Mouse (Mus musculus) CH12F3 (cell line): ENCODE measurements around the gene Sp9.

Source experiments
- in situ Hi-C: fragments of 300-500 bp; cut with MboI; formaldehyde crosslinking; loops from 2 replicates; pipeline ENCODE4 v1.14.3; 2020; ENCODE audit warnings: low sequenced_read_pairs

Sp9 gene

GRCm38 (mm10) chr2:73274119-73274920 is 2.6 kb downstream of the Sp9 start:
- in situ Hi-C loops = loop anchor here (10.0 kb wide), 1 partner anchor 110 kb away; no protein-coding TSS in a partner anchor

GRCm38 (mm10) chr2:73275261-73276040 is 3.7 kb downstream of the Sp9 start:
- in situ Hi-C loops = loop anchor here (10.0 to 25.0 kb wide), 2 partner anchors 111 to 1038 kb away; no protein-coding TSS in a partner anchor

- in situ Hi-C loops = loop anchor here (10.0 to 25.0 kb wide), 2 partner anchors 111 to 1039 kb away; no protein-coding TSS in a partner anchor
These were observed 4.4 kb downstream of the Sp9 start for GRCm38 (mm10) chr2:73276141-73276571.

- in situ Hi-C loops = loop anchor here (10.0 to 25.0 kb wide), 2 partner anchors 112 to 1040 kb away; no protein-coding TSS in a partner anchor
These were observed 5.4 kb downstream of the Sp9 start for GRCm38 (mm10) chr2:73277021-73277708.

- in situ Hi-C loops = loop anchor here (10.0 to 25.0 kb wide), 2 partner anchors 113 to 1040 kb away; no protein-coding TSS in a partner anchor
These were observed 6.0 kb downstream of the Sp9 start for GRCm38 (mm10) chr2:73277709-73278075.

- in situ Hi-C loops = loop anchor here (10.0 to 25.0 kb wide), 2 partner anchors 113 to 1041 kb away; no protein-coding TSS in a partner anchor
These were observed 6.6 kb downstream of the Sp9 start for GRCm38 (mm10) chr2:73278131-73278854.

- in situ Hi-C loops = loop anchor here (10.0 to 25.0 kb wide), 2 partner anchors 114 to 1042 kb away; no protein-coding TSS in a partner anchor
These were observed 7.1 kb downstream of the Sp9 start for GRCm38 (mm10) chr2:73278869-73279268.

- in situ Hi-C loops = loop anchor here (10.0 to 25.0 kb wide), 2 partner anchors 115 to 1042 kb away; no protein-coding TSS in a partner anchor
These were observed 7.7 kb downstream of the Sp9 start for GRCm38 (mm10) chr2:73279271-73280038.

- in situ Hi-C loops = loop anchor here (25.0 kb wide), 1 partner anchor 1043 kb away; no protein-coding TSS in a partner anchor
These were observed 8.8 kb downstream of the Sp9 start for GRCm38 (mm10) chr2:73280356-73281047.

- in situ Hi-C loops = loop anchor here (25.0 kb wide), 1 partner anchor 1044 kb away; no protein-coding TSS in a partner anchor
These were observed 9.4 kb downstream of the Sp9 start for GRCm38 (mm10) chr2:73281048-73281661.

GRCm38 (mm10) chr2:73281707-73282106 is 10.0 kb downstream of the Sp9 start:
- in situ Hi-C loops = loop anchor here (25.0 kb wide), 1 partner anchor 1044 kb away; no protein-coding TSS in a partner anchor

- in situ Hi-C loops = loop anchor here (25.0 kb wide), 1 partner anchor 1048 kb away; no protein-coding TSS in a partner anchor
These were observed 13.9 kb downstream of the Sp9 start for GRCm38 (mm10) chr2:73285630-73286029.

- in situ Hi-C loops = loop anchor here (25.0 kb wide), 1 partner anchor 1054 kb away; no protein-coding TSS in a partner anchor
These were observed 19.4 kb downstream of the Sp9 start for GRCm38 (mm10) chr2:73291130-73291529.

GRCm38 (mm10) chr2:73295023-73295422 is 23.3 kb downstream of the Sp9 start:
- in situ Hi-C loops = loop anchor here (25.0 kb wide), 1 partner anchor 1058 kb away; no protein-coding TSS in a partner anchor

GRCm38 (mm10) chr2:73298154-73298553 is 26.4 kb downstream of the Sp9 start:
- in situ Hi-C loops = loop anchor here (25.0 kb wide), 1 partner anchor 1061 kb away; no protein-coding TSS in a partner anchor

GRCm38 (mm10) chr2:73298841-73299240 is 27.1 kb downstream of the Sp9 start:
- in situ Hi-C loops = loop anchor here (25.0 kb wide), 1 partner anchor 1062 kb away; no protein-coding TSS in a partner anchor

GRCm38 (mm10) chr2:73301979-73302378 is 30.3 kb downstream of the Sp9 start:
- in situ Hi-C loops = no loop called here

GRCm38 (mm10) chr2:73302722-73303121 is 31.0 kb downstream of the Sp9 start:
- in situ Hi-C loops = no loop called here
